Mouse (Mus musculus) hindbrain, postnatal 0 days (tissue): ENCODE results near the gene Fbxw2. TPM values are rescaled to one million over a fixed set of nuclear protein-coding genes. Genes with fewer than 3 reads are reported as not detected.
"Not testable (repeated sequence)": the region's sequence is repeated elsewhere in the genome, so short reads cannot be mapped to it uniquely, and the experiment has no call there.

Source experiments
- ATAC-seq: fragments of 200-750 bp; cut with Nextera tagmentation; 2 replicates; pipeline ENCODE4 v1.8.0; 2017; ENCODE audit warnings: mild to moderate bottlenecking, moderate TSS enrichment, moderate library complexity
- DNase-seq: peaks from one replicate; pipeline ENCODE4 v3.0.0-alpha.2; 2015; ENCODE audit warnings: low spot score
- H3K27ac ChIP-seq: fragments of 300-500 bp; sonication (generic); 2 replicates; pipeline ENCODE4 v1.5.1; 2014; ENCODE audit warnings: mild to moderate bottlenecking
- H3K27me3 ChIP-seq: fragments of 300-500 bp; sonication (generic); 2 replicates; pipeline ENCODE4 v1.6.1; 2014; ENCODE audit warnings: low read length, mixed read lengths; ENCODE audit not compliant: insufficient read depth
- H3K36me3 ChIP-seq: fragments of 300-500 bp; sonication (generic); 2 replicates; pipeline ENCODE4 v1.6.1; 2014; ENCODE audit warnings: low read length, mixed read lengths; ENCODE audit not compliant: insufficient read depth
- H3K4me1 ChIP-seq: fragments of 300-500 bp; sonication (generic); 2 replicates; pipeline ENCODE4 v1.6.1; 2014; ENCODE audit warnings: antibody characterized with exemption, low read length, mixed read lengths; ENCODE audit not compliant: insufficient read depth
- H3K4me2 ChIP-seq: fragments of 300-500 bp; sonication (generic); 2 replicates; pipeline ENCODE4 v1.6.1; 2014; ENCODE audit warnings: low read depth, mild to moderate bottlenecking, low read length, moderate library complexity, mixed read lengths
- H3K4me3 ChIP-seq: fragments of 300-500 bp; sonication (generic); 2 replicates; pipeline ENCODE4 v1.5.1; 2014; ENCODE audit warnings: low read length
- H3K9ac ChIP-seq: fragments of 300-500 bp; sonication (generic); replicated peaks from 2 replicates; pipeline ENCODE4 v1.6.1; 2014; ENCODE audit warnings: mild to moderate bottlenecking, low read length, moderate library complexity, mixed read lengths
- H3K9me3 ChIP-seq: fragments of 300-500 bp; sonication (generic); 2 replicates; pipeline ENCODE4 v1.6.1; 2016; ENCODE audit warnings: low read length, mixed read lengths
- CTCF ChIP-seq: IDR thresholded peaks from 2 replicates; pipeline ENCODE4 v1.5.1; 2016; ENCODE audit warnings: antibody characterized with exemption, control low read depth, low read depth
- WGBS: fragments of 180-500 bp; shearing (Covaris S2); extraction: QIAGEN DNeasy Blood & Tissue Kit; methylation state at CpG from one replicate; pipeline ENCODE4 v1.1.7; 2014; 5-methylcytosine and 5-hydroxymethylcytosine counted together
- polyA plus RNA-seq: library from polyadenylated mRNA; unstranded; fragments of >200 nt; fragmentation: Nextera tagmentation; extraction: Ambion mirVana; gene quantifications from 2 replicates; pipeline ENCODE4 v1.2.1, GENCODE M21; 2015
- total RNA-seq: library from RNA; depleted of rRNA; stranded (reverse); fragments of >200 nt; gene quantifications from 2 replicates; pipeline ENCODE4 v1.2.3, GENCODE M21; 2014

Fbxw2 gene
- total and polyA plus RNA-seq, 2 experiments from 2014 or later: 94.9 to 118 TPM

GRCm38 (mm10) chr2:34809568-34809967 is 16.5 kb downstream of the Fbxw2 start:
- no peaks in the 10 kb centered on the region for H3K9me3 ChIP-seq
- no peak overlapping the region for H3K9ac ChIP-seq
- no peaks in the 10 kb centered on the region for H3K4me1 ChIP-seq
- no peaks in the 10 kb centered on the region for H3K27me3 ChIP-seq
- WGBS: 93% methylated on average over 1 of the region's 1 CpGs
- no peak overlapping the region for H3K4me2 ChIP-seq
- H3K27ac ChIP-seq: no peak overlapping the region
- ATAC-seq (no peak), DNase-seq (no peak)
- H3K4me3 ChIP-seq: no peak overlapping the region
- H3K36me3 ChIP-seq: peaks cover 28% of the 10 kb centered on the region
- no peak for TF ChIP-seq CTCF

- no peaks in the 10 kb centered on the region for H3K9me3 ChIP-seq
- no peaks in the 10 kb centered on the region for H3K27me3 ChIP-seq
- no peak for TF ChIP-seq CTCF
- ATAC-seq (no peak), DNase-seq (no peak)
- 84% methylated on average over 2 of the region's 2 CpGs for WGBS
- H3K4me1 ChIP-seq: no peaks in the 10 kb centered on the region
- no peak overlapping the region for H3K4me2 ChIP-seq
- no peak overlapping the region for H3K9ac ChIP-seq
- H3K27ac ChIP-seq: no peak overlapping the region
- no peak overlapping the region for H3K4me3 ChIP-seq
- H3K36me3 ChIP-seq: peaks cover 21% of the 10 kb centered on the region
These were observed 18.1 kb downstream of the Fbxw2 start for GRCm38 (mm10) chr2:34808057-34808456.

- DNase-seq (no peak), ATAC-seq (no peak)
- no peak overlapping the region for H3K4me3 ChIP-seq
- H3K4me1 ChIP-seq: no peaks in the 10 kb centered on the region
- no peak overlapping the region for H3K9ac ChIP-seq
- H3K36me3 ChIP-seq: peaks cover 2% of the 10 kb centered on the region
- H3K9me3 ChIP-seq: no peaks in the 10 kb centered on the region
- H3K4me2 ChIP-seq: no peak overlapping the region
- WGBS: 92% methylated on average over 10 of the region's 10 CpGs
- H3K27ac ChIP-seq: no peak overlapping the region
- TF ChIP-seq CTCF: no peak
- no peaks in the 10 kb centered on the region for H3K27me3 ChIP-seq
These were observed 20.7 kb downstream of the Fbxw2 start for GRCm38 (mm10) chr2:34805364-34805950.

GRCm38 (mm10) chr2:34804815-34805214 is 21.3 kb downstream of the Fbxw2 start:
- 49% methylated on average over 1 of the region's 1 CpGs for WGBS
- TF ChIP-seq CTCF: no peak

GRCm38 (mm10) chr2:34804172-34804571 is 21.9 kb downstream of the Fbxw2 start:
- H3K4me1 ChIP-seq: 0 out of 2 replicates have a peak, but pooled peaks cover 1% of the 10 kb centered on the region
- DNase-seq: no peak
- no peaks in the 10 kb centered on the region for H3K27me3 ChIP-seq
- H3K36me3 ChIP-seq: no peaks in the 10 kb centered on the region; the same call in 1 of the 2 replicates
- TF ChIP-seq CTCF: no peak
- H3K4me2 ChIP-seq: 0 out of 2 replicates have a peak overlapping the region, but pooled peaks have one; percentile 69
- no peak overlapping the region for H3K4me3 ChIP-seq
- no peak for ATAC-seq
- no peaks in the 10 kb centered on the region for H3K9me3 ChIP-seq
- no peak overlapping the region for H3K27ac ChIP-seq
- no peak overlapping the region for H3K9ac ChIP-seq
- WGBS: 95% methylated on average over 2 of the region's 2 CpGs

More at GRCm38 (mm10) chr2:34804815-34805214, 21.3 kb downstream of the Fbxw2 start:
- Histone ChIP-seq H3K36me3 (no peaks in the 10 kb centered on the region; the same call in none of the 2 replicates), H3K9ac (no peak overlapping the region), H3K9me3 (no peaks in the 10 kb centered on the region), H3K4me3 (no peak overlapping the region), H3K4me1 (no peaks in the 10 kb centered on the region), H3K27ac (no peak overlapping the region), H3K4me2 (no peak overlapping the region), H3K27me3 (no peaks in the 10 kb centered on the region)
- DNase-seq (no peak), ATAC-seq (no peak)

GRCm38 (mm10) chr2:34803746-34804145 is 22.4 kb downstream of the Fbxw2 start:
- Histone ChIP-seq H3K4me3 (no peak overlapping the region), H3K27me3 (no peaks in the 10 kb centered on the region), H3K4me2 (peak overlapping the region; percentile 69), H3K9me3 (no peaks in the 10 kb centered on the region), H3K9ac (no peak overlapping the region), H3K27ac (no peak overlapping the region), H3K4me1 (0 out of 2 replicates have a peak, but pooled peaks cover 5% of the 10 kb centered on the region), H3K36me3 (no peaks in the 10 kb centered on the region; the same call in 1 of the 2 replicates)
- DNase-seq (no peak), ATAC-seq (no peak)
- WGBS: 64% methylated on average over 3 of the region's 3 CpGs
- no peak for TF ChIP-seq CTCF

- Histone ChIP-seq H3K4me3 (peak overlapping the region; percentile 65), H3K27ac (peak overlapping the region; percentile 96), H3K9ac (peak overlapping the region; percentile 74), H3K4me2 (peak overlapping the region; percentile 69)
- ATAC-seq (peak; percentile 43), DNase-seq (peak; percentile 46)
- not testable (repeated sequence) for H3K27me3 ChIP-seq, H3K36me3 ChIP-seq, H3K4me1 ChIP-seq, H3K9me3 ChIP-seq
- WGBS: under 1% methylated on average over 18 of the region's 32 CpGs
These were observed 23.4 kb downstream of the Fbxw2 start for GRCm38 (mm10) chr2:34802565-34803245.
